Mouse (Mus musculus) CH12.LX (cell line): ENCODE data around the gene Taf15.

Source experiments
- CTCF ChIP-seq, 2 experiments: IDR thresholded peaks in 1 of 2; conservative IDR thresholded peaks in 1 of 2; 2 replicates each; pipeline ENCODE4 v1.5.1; 2011 to 2012; ENCODE audit warnings: low read depth in 2 of 2, low read length in 2 of 2, improper control_type of control experiment in 1 of 2, inconsistent platforms in 1 of 2, mild to moderate bottlenecking in 1 of 2, moderate library complexity in 1 of 2
- EP300 ChIP-seq: IDR thresholded peaks from 2 replicates; pipeline ENCODE4 v1.6.1; 2011; ENCODE audit warnings: low read length, improper control_type of control experiment
- GABPA ChIP-seq: IDR thresholded peaks from 2 replicates; pipeline ENCODE4 v1.6.1; 2012; ENCODE audit warnings: low read depth, low read length, improper control_type of control experiment, inconsistent platforms; ENCODE audit not compliant: insufficient replicate concordance
- MAFK ChIP-seq: IDR thresholded peaks from 2 replicates; pipeline ENCODE4 v1.6.1; 2011; ENCODE audit warnings: low read length, improper control_type of control experiment; ENCODE audit not compliant: insufficient replicate concordance
- NELFE ChIP-seq: IDR thresholded peaks from 2 replicates; pipeline ENCODE4 v1.6.1; 2011; ENCODE audit warnings: low read depth, low read length, improper control_type of control experiment
- POLR2A ChIP-seq: IDR thresholded peaks from 2 replicates; pipeline ENCODE4 v1.6.1; 2011; ENCODE audit warnings: low read depth, mild to moderate bottlenecking, improper control_type of control experiment, low read length
- ZKSCAN1 ChIP-seq: IDR thresholded peaks from 2 replicates; pipeline ENCODE4 v1.6.1; 2012; ENCODE audit warnings: low read depth, inconsistent platforms, low read length, improper control_type of control experiment, borderline replicate concordance

DNA sequence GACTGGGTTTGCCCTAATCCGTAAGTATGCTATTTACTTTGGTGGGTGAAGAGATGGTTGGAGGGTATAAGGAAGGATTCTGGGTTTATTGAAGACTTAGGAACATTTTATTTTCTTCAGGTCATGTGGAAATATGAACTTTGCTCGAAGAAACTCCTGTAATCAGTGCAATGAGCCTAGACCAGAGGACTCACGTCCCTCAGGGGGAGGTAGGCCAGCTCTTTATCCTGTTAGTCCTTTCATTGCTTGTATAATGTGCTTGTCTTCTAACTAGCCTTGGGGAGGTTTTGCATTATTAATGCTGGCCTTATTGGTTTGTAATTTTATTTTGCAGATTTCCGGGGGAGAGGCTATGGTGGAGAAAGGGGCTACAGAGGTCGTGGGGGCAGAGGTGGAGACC is 31.4 kb downstream of the Taf15 start:
- TF ChIP-seq ZKSCAN1 (no peak), CTCF (conservative IDR thresholded peaks at IDR 0.05 in 1 of 2, IDR thresholded peaks at IDR 0.05 in 1 of 2; ENCODE audit: low read depth in 2 of 2, low read length in 2 of 2) (no peak), MAFK (no peak), GABPA (no peak), NELFE (no peak), EP300 (no peak), POLR2A (no peak)
